Mouse (Mus musculus) liver, postnatal 0 days (tissue): Measurements from ENCODE around the gene Rab28. TPM values are rescaled to one million over a fixed set of nuclear protein-coding genes. Genes with fewer than 3 reads are reported as not detected.

Source experiments
- ATAC-seq: fragments of 200-750 bp; cut with Nextera tagmentation; 2 replicates; pipeline ENCODE4 v1.8.0; 2017; ENCODE audit warnings: mild to moderate bottlenecking, moderate library complexity
- DNase-seq: peaks from one replicate; pipeline ENCODE4 v3.0.0-alpha.2; 2016
- H3K27ac ChIP-seq: fragments of 300-500 bp; sonication (generic); 2 replicates; pipeline ENCODE4 v1.5.1; 2014; ENCODE audit warnings: antibody characterized with exemption, moderate library complexity, mild to moderate bottlenecking, low read depth
- H3K27me3 ChIP-seq: fragments of 300-500 bp; sonication (generic); 2 replicates; pipeline ENCODE4 v1.6.1; 2014; ENCODE audit warnings: low read length, control low read depth, mixed read lengths; ENCODE audit not compliant: insufficient read depth
- H3K36me3 ChIP-seq: fragments of 300-500 bp; sonication (generic); replicated peaks from 2 replicates; pipeline ENCODE4 v1.6.1; 2014; ENCODE audit warnings: mild to moderate bottlenecking, control low read depth, low read length, moderate library complexity, mixed read lengths; ENCODE audit not compliant: insufficient read depth
- H3K4me1 ChIP-seq: fragments of 300-500 bp; sonication (generic); 2 replicates; pipeline ENCODE4 v1.6.1; 2014; ENCODE audit warnings: antibody characterized with exemption, mild to moderate bottlenecking, control low read depth; ENCODE audit not compliant: insufficient read depth
- H3K4me2 ChIP-seq: fragments of 300-500 bp; sonication (generic); 2 replicates; pipeline ENCODE4 v1.6.1; 2014; ENCODE audit warnings: low read depth, mild to moderate bottlenecking, low read length, moderate library complexity, mixed read lengths
- H3K4me3 ChIP-seq: fragments of 300-500 bp; sonication (generic); 2 replicates; pipeline ENCODE4 v1.5.1; 2014; ENCODE audit warnings: low read depth, low read length
- H3K9ac ChIP-seq: fragments of 300-500 bp; sonication (generic); replicated peaks from 2 replicates; pipeline ENCODE4 v1.6.1; 2014; ENCODE audit warnings: mild to moderate bottlenecking, moderate library complexity
- H3K9me3 ChIP-seq: fragments of 300-500 bp; sonication (generic); 2 replicates; pipeline ENCODE4 v1.6.1; 2016; ENCODE audit warnings: mild to moderate bottlenecking, control low read depth, low read length, mixed read lengths
- CTCF ChIP-seq: sonication (generic); IDR thresholded peaks from 2 replicates; pipeline ENCODE4 v1.5.1; 2016; ENCODE audit warnings: antibody characterized with exemption, low read depth
- EP300 ChIP-seq: IDR thresholded peaks from 2 replicates; pipeline ENCODE4 v1.6.1; 2016; ENCODE audit warnings: antibody characterized with exemption, low read depth, mild to moderate bottlenecking
- WGBS: fragments of 180-500 bp; shearing (Covaris S2); extraction: QIAGEN DNeasy Blood & Tissue Kit; methylation state at CpG from one replicate; pipeline ENCODE4 v1.1.7; 2014; ENCODE audit not compliant: insufficient replicate concordance; 5-methylcytosine and 5-hydroxymethylcytosine counted together
- polyA plus RNA-seq: library from polyadenylated mRNA; unstranded; fragments of >200 nt; fragmentation: Nextera tagmentation; extraction: Ambion mirVana; gene quantifications from 2 replicates; pipeline ENCODE4 v1.2.1, GENCODE M21; 2015

Rab28 gene
- polyA plus RNA-seq, 1 experiment from 2014 or later: 22.5 TPM

DNA sequence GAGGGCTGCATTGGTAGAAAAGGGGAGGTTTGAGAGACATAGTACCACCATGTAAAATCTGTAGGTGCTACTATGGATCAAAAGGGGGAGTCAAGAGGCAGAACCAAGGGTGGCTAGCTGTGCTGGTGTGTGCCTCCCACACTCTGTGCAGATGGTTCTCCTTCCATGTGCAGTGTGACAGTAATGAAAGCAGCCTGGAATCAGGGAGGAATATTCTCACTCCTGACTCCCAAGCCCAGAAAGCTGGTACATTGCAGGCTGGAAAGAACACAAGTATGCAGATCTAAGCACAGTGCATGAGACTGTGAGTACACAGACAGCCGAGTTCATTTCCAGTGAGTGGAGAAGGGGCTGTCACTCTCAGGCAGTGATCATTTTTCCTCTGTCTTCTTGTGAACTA, 89.0 kb downstream of the Rab28 start:
- DNase-seq (no peak), ATAC-seq (no peak)
- no peak overlapping the region for H3K4me2 ChIP-seq
- no peak overlapping the region for H3K4me3 ChIP-seq
- H3K27me3 ChIP-seq: no peaks in the 10 kb centered on the region
- WGBS: 28% methylated on average over 1 of the region's 1 CpGs
- no peak for TF ChIP-seq EP300
- TF ChIP-seq CTCF: no peak
- no peak overlapping the region for H3K27ac ChIP-seq
- no peaks in the 10 kb centered on the region for H3K9me3 ChIP-seq
- no peaks in the 10 kb centered on the region for H3K4me1 ChIP-seq
- H3K36me3 ChIP-seq: no peaks in the 10 kb centered on the region
- H3K9ac ChIP-seq: no peak overlapping the region

DNA sequence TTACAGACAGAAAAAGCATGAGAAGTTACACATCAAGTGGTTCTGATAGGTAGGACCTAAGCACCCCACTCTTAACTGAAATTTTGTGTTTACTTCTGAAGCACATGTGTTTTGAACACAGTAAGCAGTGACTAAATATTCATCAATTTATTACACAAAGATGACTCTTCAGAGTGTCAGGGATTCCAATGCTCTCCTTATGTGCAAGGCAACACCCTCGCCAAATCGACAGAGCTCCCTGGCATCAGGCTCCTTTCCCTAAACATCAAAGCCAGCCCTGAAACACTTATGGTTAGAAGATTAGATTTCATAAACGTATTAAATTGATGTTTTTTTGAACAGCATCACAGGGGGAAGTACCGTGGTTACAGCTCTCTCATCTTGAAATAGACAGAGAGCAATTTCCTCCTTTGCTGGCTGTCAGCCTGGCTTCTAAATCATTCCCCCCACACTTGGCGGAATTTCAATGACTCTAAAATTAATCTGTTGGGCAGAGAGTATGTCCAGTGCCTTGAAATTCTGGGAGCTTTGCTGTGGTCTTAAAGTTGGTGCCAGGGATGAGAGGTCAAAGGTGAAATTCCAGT, 97.4 kb downstream of the Rab28 start:
- Histone ChIP-seq H3K9ac (no peak overlapping the region), H3K4me2 (no peak overlapping the region), H3K4me3 (no peak overlapping the region), H3K4me1 (no peaks in the 10 kb centered on the region), H3K36me3 (no peaks in the 10 kb centered on the region), H3K27me3 (no peaks in the 10 kb centered on the region), H3K9me3 (no peaks in the 10 kb centered on the region), H3K27ac (no peak overlapping the region)
- no peak for DNase-seq
- no peak for ATAC-seq
- TF ChIP-seq EP300 (no peak), CTCF (no peak)
- WGBS: 52% methylated on average over 5 of the region's 5 CpGs

DNA sequence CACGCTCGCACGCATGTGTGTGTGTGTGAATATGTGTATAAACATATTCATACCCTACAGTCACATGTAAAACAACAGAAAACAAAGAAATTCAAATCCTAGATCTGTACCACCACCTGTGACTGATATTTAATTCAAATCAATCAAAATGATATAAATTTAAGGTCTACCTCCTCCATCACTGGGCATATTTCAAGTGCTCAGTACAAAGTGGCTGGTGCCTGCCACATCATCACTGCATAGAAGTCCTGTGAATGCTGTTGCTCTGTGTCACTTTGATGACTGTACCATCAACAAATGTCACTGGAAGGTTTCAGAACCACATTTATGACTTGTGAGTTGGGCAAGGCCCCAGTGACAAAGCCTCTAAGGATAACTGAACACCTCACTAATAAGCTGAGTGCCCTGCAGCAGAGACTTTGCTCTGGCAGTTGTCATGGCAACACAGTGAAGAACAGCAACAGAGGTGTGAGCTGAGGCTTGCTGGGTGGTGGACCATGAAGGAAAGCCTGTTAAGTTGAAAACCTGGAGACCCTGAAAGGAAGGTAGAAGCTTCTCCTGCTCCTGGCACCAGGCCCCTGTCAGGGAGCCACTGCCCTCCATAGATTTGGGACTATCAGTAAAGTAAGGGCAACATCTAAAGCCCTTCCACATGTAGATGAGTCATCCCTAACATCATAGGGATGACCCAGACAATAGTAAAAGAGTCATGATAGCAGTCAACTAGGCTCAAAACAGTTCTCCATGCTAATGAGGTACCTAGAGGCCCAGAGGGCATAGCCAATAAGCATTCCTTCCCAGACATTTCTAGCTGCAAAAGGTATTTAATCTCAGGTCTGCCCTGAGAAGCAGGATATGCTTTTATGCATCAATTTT, 111.5 kb downstream of the Rab28 start:
- Histone ChIP-seq H3K4me3 (no peak overlapping the region), H3K4me2 (no peak overlapping the region), H3K9ac (no peak overlapping the region), H3K27me3 (no peaks in the 10 kb centered on the region), H3K36me3 (no peaks in the 10 kb centered on the region), H3K27ac (no peak overlapping the region), H3K9me3 (no peaks in the 10 kb centered on the region), H3K4me1 (no peaks in the 10 kb centered on the region)
- TF ChIP-seq EP300: no peak
- DNase-seq (no peak), ATAC-seq (no peak)
- 62% methylated on average over 3 of the region's 3 CpGs for WGBS

- ATAC-seq: no peak
- no peak for TF ChIP-seq EP300
- TF ChIP-seq CTCF: no peak
- H3K9ac ChIP-seq: no peak overlapping the region
- DNase-seq: no peak
- no peaks in the 10 kb centered on the region for H3K36me3 ChIP-seq
- H3K9me3 ChIP-seq: no peaks in the 10 kb centered on the region
- H3K4me3 ChIP-seq: no peak overlapping the region
- WGBS: 65% methylated on average over 3 of the region's 3 CpGs
- no peaks in the 10 kb centered on the region for H3K27me3 ChIP-seq
- H3K27ac ChIP-seq: no peak overlapping the region
- no peaks in the 10 kb centered on the region for H3K4me1 ChIP-seq
- H3K4me2 ChIP-seq: no peak overlapping the region
These were observed 112.8 kb downstream of the Rab28 start for GRCm38 (mm10) chr5:41595199-41595598.

DNA sequence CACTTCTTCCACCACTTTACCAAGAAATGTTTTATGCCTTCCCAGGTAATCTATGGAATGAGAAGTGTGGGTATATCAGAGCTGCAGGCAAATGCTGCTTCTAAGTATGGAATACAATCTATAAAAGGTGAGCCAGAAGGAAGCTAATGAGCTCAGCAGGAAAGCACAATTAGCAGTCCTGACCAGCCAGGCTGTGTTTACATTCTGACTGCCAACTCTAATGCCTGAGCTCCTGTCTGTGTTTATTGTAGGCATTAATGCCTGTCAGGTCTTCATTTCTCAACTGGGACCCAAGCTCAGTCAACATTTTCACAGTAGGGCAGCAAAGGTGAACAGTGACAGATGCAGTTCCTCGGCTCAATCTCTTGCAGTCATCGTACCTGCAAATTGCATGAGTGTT, 129.9 kb downstream of the Rab28 start:
- ATAC-seq: no peak
- no peak overlapping the region for H3K4me3 ChIP-seq
- TF ChIP-seq EP300 (no peak), CTCF (no peak)
- no peaks in the 10 kb centered on the region for H3K4me1 ChIP-seq
- H3K27me3 ChIP-seq: no peaks in the 10 kb centered on the region
- no peak overlapping the region for H3K4me2 ChIP-seq
- H3K27ac ChIP-seq: no peak overlapping the region
- H3K9me3 ChIP-seq: no peaks in the 10 kb centered on the region
- no peak overlapping the region for H3K9ac ChIP-seq
- 55% methylated on average over 2 of the region's 2 CpGs for WGBS
- no peak for DNase-seq
- no peaks in the 10 kb centered on the region for H3K36me3 ChIP-seq

Other genes with a start within 250 kb of the Rab28 start
- gene Nkx3-2, start 56.3 kb upstream of the Rab28 start, polyA plus RNA-seq: not detected in 2 replicates
- gene Bod1l, start 136.2 kb upstream of the Rab28 start, polyA plus RNA-seq: 7.8 and 8.0 TPM in 2 replicates